Mouse (Mus musculus): Measurements from ENCODE around the gene Nadk. TPM values are rescaled to one million over a fixed set of nuclear protein-coding genes. Genes with fewer than 3 reads are reported as not detected.

Nadk gene
- polyA plus RNA-seq (2012; fragmentation: generic; extraction: Trizol), result 83.0 TPM

DNA sequence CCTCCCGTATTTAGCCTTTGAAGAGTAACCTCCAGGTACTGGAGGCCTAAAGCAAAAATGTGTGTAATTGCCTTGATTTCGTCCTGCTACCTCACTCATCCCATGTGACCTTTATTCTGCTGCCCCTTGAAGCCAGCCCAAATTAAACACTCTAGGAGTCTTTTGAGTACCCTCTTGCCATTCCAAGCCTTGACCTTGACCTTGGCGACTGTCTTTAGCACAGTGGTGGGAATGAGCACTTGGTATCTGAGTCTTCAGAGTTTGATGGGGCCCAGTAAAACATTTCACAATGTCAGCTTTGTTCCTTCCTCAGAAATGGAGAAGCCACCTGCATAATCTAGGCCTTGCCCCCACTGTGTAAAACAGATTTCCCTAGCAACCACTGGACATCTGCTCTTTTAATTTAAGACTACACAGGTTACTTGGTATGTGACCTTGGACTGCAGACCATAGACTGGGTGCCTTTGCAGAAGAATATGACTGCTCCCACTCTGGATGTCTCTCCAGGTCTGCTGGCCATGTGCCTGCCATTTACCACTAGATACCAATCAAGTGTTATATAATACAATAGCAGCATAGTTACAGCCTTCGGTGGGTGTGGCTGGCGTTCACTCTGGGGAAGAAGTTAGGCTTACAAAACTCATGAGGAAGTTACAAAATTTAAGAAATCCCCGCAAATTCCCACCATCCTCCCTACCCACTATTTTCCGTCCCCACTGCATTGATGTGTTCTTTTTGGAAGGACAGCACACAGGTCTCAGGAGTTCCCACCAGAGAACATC, at the start of gene Nadk:
Gene Nadk (plus strand): TSS at position 718 of the 782 bp plus-strand sequence.
- no peaks in the 10 kb centered on the region for H3K27me3 ChIP-seq (ENCODE audit: control insufficient read depth, insufficient read depth, insufficient read length)
- H3K4me2 ChIP-seq (ENCODE audit: low read depth), result peak within 1 kb of the TSS; percentile 98
- peak within 1 kb of the TSS; percentile 23 for H3ac ChIP-seq (ENCODE audit: control insufficient read depth, insufficient read length)
- peaks cover 35% of the 10 kb centered on the region for H3K36me3 ChIP-seq (ENCODE audit: control insufficient read depth, insufficient read depth)
- no peak for TF ChIP-seq MYOD1 (IDR thresholded peaks at IDR 0.05; ENCODE audit: control insufficient read depth in 1 of 3, insufficient read length in 2 of 3, low read depth in 2 of 3)
- TF ChIP-seq SRF (IDR thresholded peaks at IDR 0.05; ENCODE audit: control insufficient read depth, insufficient read length, low read depth), result no peak
- TF ChIP-seq MAX (IDR thresholded peaks at IDR 0.05; ENCODE audit: low read depth), result no peak
- no peak for TF ChIP-seq CEBPB (IDR thresholded peaks at IDR 0.05; ENCODE audit: insufficient read depth, poor library complexity, severe bottlenecking)
- TF ChIP-seq USF1 (IDR thresholded peaks at IDR 0.05; ENCODE audit: low read depth), result no peak
- TF ChIP-seq REST (IDR thresholded peaks at IDR 0.05; ENCODE audit: insufficient read depth, insufficient read length), result no peak
- no peak for TF ChIP-seq MYOG (IDR thresholded peaks at IDR 0.05; ENCODE audit: control insufficient read depth in 1 of 3, insufficient read depth in 1 of 3, insufficient read length in 2 of 3, low read depth in 2 of 3)
- TF ChIP-seq POLR2AphosphoS2 (IDR thresholded peaks at IDR 0.05; ENCODE audit: insufficient read length, low read depth), result no peak
- no peak for TF ChIP-seq TCF12 (IDR thresholded peaks at IDR 0.05; ENCODE audit: insufficient read depth, poor library complexity, severe bottlenecking)
- TF ChIP-seq POLR2A (IDR thresholded peaks at IDR 0.05; ENCODE audit: insufficient read length, low read depth), result no peak
- TF ChIP-seq E2F4 (IDR thresholded peaks at IDR 0.05; ENCODE audit: insufficient read depth), result no peak
- TF ChIP-seq TCF3 (IDR thresholded peaks at IDR 0.05; ENCODE audit: insufficient read length, low read depth), result no peak
- H3K79me2 ChIP-seq (ENCODE audit: control insufficient read depth, insufficient read depth), result peaks cover 28% of the 10 kb centered on the region
- H3K4me3 ChIP-seq, result peak within 1 kb of the TSS; percentile 81

DNA sequence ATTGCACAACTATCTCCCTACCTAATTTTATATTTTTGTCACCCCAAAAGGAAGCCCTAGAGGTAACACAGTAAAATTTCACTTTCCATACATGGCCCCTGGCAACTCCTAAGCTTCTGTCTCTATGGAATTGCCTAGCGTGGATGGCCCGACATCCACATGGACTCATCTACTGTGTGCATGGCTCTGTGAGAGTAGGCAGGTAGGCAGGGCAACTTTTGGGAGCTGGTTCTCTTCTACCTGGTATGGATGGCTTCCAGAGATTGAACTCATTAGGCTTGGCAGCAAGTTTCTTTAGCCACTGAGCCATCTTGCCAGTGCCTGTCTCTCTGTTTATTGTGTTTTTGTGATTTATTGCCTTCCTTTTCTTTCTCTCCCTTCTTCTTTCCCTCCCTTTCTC, 47.4 kb upstream of the Nadk start:
- Histone ChIP-seq H3K36me3 (ENCODE audit: control insufficient read depth, insufficient read depth) (no peaks in the 10 kb centered on the region), H3K4me3 (no peak overlapping the region), H3ac (ENCODE audit: control insufficient read depth, insufficient read length) (no peak overlapping the region), H3K4me2 (ENCODE audit: low read depth) (no peak overlapping the region), H3K79me2 (ENCODE audit: control insufficient read depth, insufficient read depth) (peaks cover 99% of the 10 kb centered on the region), H3K27me3 (ENCODE audit: control insufficient read depth, insufficient read depth, insufficient read length) (no peaks in the 10 kb centered on the region)
- TF ChIP-seq POLR2AphosphoS2 (IDR thresholded peaks at IDR 0.05; ENCODE audit: insufficient read length, low read depth) (no peak), POLR2A (IDR thresholded peaks at IDR 0.05; ENCODE audit: insufficient read length, low read depth) (no peak), MAX (IDR thresholded peaks at IDR 0.05; ENCODE audit: low read depth) (no peak), MYOD1 (IDR thresholded peaks at IDR 0.05; ENCODE audit: control insufficient read depth in 1 of 3, insufficient read length in 2 of 3, low read depth in 2 of 3) (no peak), SRF (IDR thresholded peaks at IDR 0.05; ENCODE audit: control insufficient read depth, insufficient read length, low read depth) (no peak), TCF12 (IDR thresholded peaks at IDR 0.05; ENCODE audit: insufficient read depth, poor library complexity, severe bottlenecking) (no peak), E2F4 (IDR thresholded peaks at IDR 0.05; ENCODE audit: insufficient read depth) (no peak), TCF3 (IDR thresholded peaks at IDR 0.05; ENCODE audit: insufficient read length, low read depth) (no peak), USF1 (IDR thresholded peaks at IDR 0.05; ENCODE audit: low read depth) (no peak), CEBPB (IDR thresholded peaks at IDR 0.05; ENCODE audit: insufficient read depth, poor library complexity, severe bottlenecking) (no peak), REST (IDR thresholded peaks at IDR 0.05; ENCODE audit: insufficient read depth, insufficient read length) (no peak), MYOG (IDR thresholded peaks at IDR 0.05; ENCODE audit: control insufficient read depth in 1 of 3, insufficient read depth in 1 of 3, insufficient read length in 2 of 3, low read depth in 2 of 3) (no peak)

DNA sequence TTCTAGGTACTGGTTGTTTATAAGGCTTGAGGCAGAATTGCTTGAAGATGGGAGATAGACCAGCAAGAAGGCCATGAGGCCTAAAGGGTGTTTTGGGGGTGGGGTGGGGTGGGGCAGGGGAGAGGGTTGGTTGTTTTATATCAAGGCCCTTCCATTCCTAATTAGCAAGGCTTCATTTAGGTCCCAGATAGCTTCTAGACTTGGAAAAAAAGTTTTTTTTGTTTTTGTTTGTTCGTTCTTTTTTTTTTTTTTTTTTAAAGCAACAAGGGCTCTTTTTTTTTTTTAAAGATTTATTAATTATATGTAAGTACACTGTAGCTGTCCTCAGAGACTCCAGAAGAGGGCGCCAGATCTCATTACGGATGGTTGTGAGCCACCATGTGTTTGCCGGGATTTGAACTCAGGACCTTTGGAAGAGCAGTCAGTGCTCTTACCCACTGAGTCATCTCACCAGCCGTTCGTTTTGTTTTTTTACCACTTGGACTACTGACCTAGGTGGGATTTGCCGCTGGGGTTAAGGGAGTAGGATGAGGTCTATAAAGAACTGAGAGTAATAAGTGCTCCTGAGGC, 44.1 kb upstream of the Nadk start:
- H3K79me2 ChIP-seq (ENCODE audit: control insufficient read depth, insufficient read depth), result peaks cover 99% of the 10 kb centered on the region

DNA sequence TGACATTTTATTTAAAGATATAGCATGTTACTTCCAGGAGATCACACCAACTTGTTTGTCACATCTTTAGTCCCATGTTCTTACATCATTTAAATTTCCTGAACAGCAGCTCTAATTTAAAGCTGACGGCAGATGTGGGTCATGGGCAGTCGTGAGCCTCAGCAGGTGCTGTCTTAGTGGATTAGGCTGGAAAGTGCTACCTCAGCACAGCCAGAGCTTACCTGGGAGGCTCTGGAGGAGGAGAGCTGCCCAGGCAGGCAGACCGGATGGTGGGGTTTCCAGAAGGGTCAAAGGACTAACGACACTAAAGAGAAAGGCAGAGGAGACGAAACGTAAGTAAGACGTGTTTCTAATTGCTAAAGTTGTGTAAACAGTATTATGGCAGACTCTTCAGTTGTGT, 39.9 kb upstream of the Nadk start:
- no peaks in the 10 kb centered on the region for H3K36me3 ChIP-seq (ENCODE audit: control insufficient read depth, insufficient read depth)
- H3K27me3 ChIP-seq (ENCODE audit: control insufficient read depth, insufficient read depth, insufficient read length), result no peaks in the 10 kb centered on the region
- no peak overlapping the region for H3K4me3 ChIP-seq
- H3ac ChIP-seq (ENCODE audit: control insufficient read depth, insufficient read length), result no peak overlapping the region
- TF ChIP-seq MYOD1 (IDR thresholded peaks at IDR 0.05; ENCODE audit: control insufficient read depth in 1 of 3, insufficient read length in 2 of 3, low read depth in 2 of 3) (no peak), POLR2A (IDR thresholded peaks at IDR 0.05; ENCODE audit: insufficient read length, low read depth) (no peak), CEBPB (IDR thresholded peaks at IDR 0.05; ENCODE audit: insufficient read depth, poor library complexity, severe bottlenecking) (no peak), E2F4 (IDR thresholded peaks at IDR 0.05; ENCODE audit: insufficient read depth) (no peak), MAX (IDR thresholded peaks at IDR 0.05; ENCODE audit: low read depth) (no peak), REST (IDR thresholded peaks at IDR 0.05; ENCODE audit: insufficient read depth, insufficient read length) (no peak), TCF12 (IDR thresholded peaks at IDR 0.05; ENCODE audit: insufficient read depth, poor library complexity, severe bottlenecking) (no peak), SRF (IDR thresholded peaks at IDR 0.05; ENCODE audit: control insufficient read depth, insufficient read length, low read depth) (no peak), MYOG (IDR thresholded peaks at IDR 0.05; ENCODE audit: control insufficient read depth in 1 of 3, insufficient read depth in 1 of 3, insufficient read length in 2 of 3, low read depth in 2 of 3) (no peak), USF1 (IDR thresholded peaks at IDR 0.05; ENCODE audit: low read depth) (no peak), POLR2AphosphoS2 (IDR thresholded peaks at IDR 0.05; ENCODE audit: insufficient read length, low read depth) (no peak), TCF3 (IDR thresholded peaks at IDR 0.05; ENCODE audit: insufficient read length, low read depth) (no peak)
- peaks cover 99% of the 10 kb centered on the region for H3K79me2 ChIP-seq (ENCODE audit: control insufficient read depth, insufficient read depth)
- H3K4me2 ChIP-seq (ENCODE audit: low read depth), result no peak overlapping the region

More for the DNA sequence above, 44.1 kb upstream of the Nadk start:
- Histone ChIP-seq H3K4me2 (ENCODE audit: low read depth) (no peak overlapping the region), H3K4me3 (no peak overlapping the region), H3K27me3 (ENCODE audit: control insufficient read depth, insufficient read depth, insufficient read length) (no peaks in the 10 kb centered on the region), H3ac (ENCODE audit: control insufficient read depth, insufficient read length) (no peak overlapping the region), H3K36me3 (ENCODE audit: control insufficient read depth, insufficient read depth) (no peaks in the 10 kb centered on the region)
- TF ChIP-seq CEBPB (IDR thresholded peaks at IDR 0.05; ENCODE audit: insufficient read depth, poor library complexity, severe bottlenecking) (no peak), USF1 (IDR thresholded peaks at IDR 0.05; ENCODE audit: low read depth) (no peak), E2F4 (IDR thresholded peaks at IDR 0.05; ENCODE audit: insufficient read depth) (no peak), MAX (IDR thresholded peaks at IDR 0.05; ENCODE audit: low read depth) (no peak), MYOG (IDR thresholded peaks at IDR 0.05; ENCODE audit: control insufficient read depth in 1 of 3, insufficient read depth in 1 of 3, insufficient read length in 2 of 3, low read depth in 2 of 3) (no peak), SRF (IDR thresholded peaks at IDR 0.05; ENCODE audit: control insufficient read depth, insufficient read length, low read depth) (no peak), POLR2A (IDR thresholded peaks at IDR 0.05; ENCODE audit: insufficient read length, low read depth) (no peak), TCF3 (IDR thresholded peaks at IDR 0.05; ENCODE audit: insufficient read length, low read depth) (no peak), MYOD1 (IDR thresholded peaks at IDR 0.05; ENCODE audit: control insufficient read depth in 1 of 3, insufficient read length in 2 of 3, low read depth in 2 of 3) (no peak), POLR2AphosphoS2 (IDR thresholded peaks at IDR 0.05; ENCODE audit: insufficient read length, low read depth) (no peak), REST (IDR thresholded peaks at IDR 0.05; ENCODE audit: insufficient read depth, insufficient read length) (no peak), TCF12 (IDR thresholded peaks at IDR 0.05; ENCODE audit: insufficient read depth, poor library complexity, severe bottlenecking) (no peak)
